Comparison of ENCODE assay signal across 8 mouse cellular contexts in genomic region chr3:159885271-159885670, GRCm38 (mm10). TPM values are rescaled to one million over a fixed set of nuclear protein-coding genes. Genes with fewer than 3 reads are reported as not detected.
DNase-seq lines count a peak whose midpoint lies in the region; ATAC-seq and TF ChIP-seq lines count a peak whose summit lies in the region.

No protein-coding gene starts in this region.

- WGBS in lung, embryonic 16.5 days: 8% methylated on average over 3 of the region's 3 CpGs

- no peak overlapping the region for H3K4me2 ChIP-seq in lung, embryonic 16.5 days (ENCODE audit: low read depth, low read length)

- peak overlapping the region; percentile 80 for H3K27ac ChIP-seq in layer of hippocampus, adult 2 months
- H3K27ac ChIP-seq in lung, embryonic 16.5 days (ENCODE audit: low read length): peak overlapping the region; percentile 36; the same call in 1 of the 2 replicates

- peak; percentile 94 for DNase-seq in 416B (ENCODE audit: low read depth)
- DNase-seq in cerebellum, postnatal 25 days: peak; percentile 9 to 20
- DNase-seq in frontal cortex, postnatal 25 days (ENCODE audit: low spot score in 2 of 2): peak; percentile 55 to 66
- peak; percentile 79 to 86 for DNase-seq in layer of hippocampus, adult 2 months (ENCODE audit: low spot score in 2 of 2)
- DNase-seq in ovary, postnatal 14 days (ENCODE audit: low spot score): peak; percentile 59
- no peak for DNase-seq in thymus, postnatal 14 days

- no peak overlapping the region for H3K4me3 ChIP-seq in layer of hippocampus, adult 2 months
- H3K4me3 ChIP-seq in lung, embryonic 16.5 days (ENCODE audit: low read length): no peak overlapping the region

- peaks cover 16% of the 10 kb centered on the region for H3K4me1 ChIP-seq in lung, embryonic 16.5 days (replicated peaks; ENCODE audit: control insufficient read depth, insufficient read depth, low read length)

- no peak for TF ChIP-seq CTCF in layer of hippocampus, adult 2 months (conservative IDR thresholded peaks at IDR 0.05)

- no peaks in the 10 kb centered on the region for H3K9me3 ChIP-seq in lung, embryonic 16.5 days (ENCODE audit: control insufficient read depth, low read length)

- no peak overlapping the region for H3K9ac ChIP-seq in lung, embryonic 16.5 days (ENCODE audit: low read length)

- H3K36me3 ChIP-seq in lung, embryonic 16.5 days (ENCODE audit: control insufficient read depth, insufficient read depth, low read length): no peaks in the 10 kb centered on the region; the same call in 1 of the 2 replicates

- H3K27me3 ChIP-seq in lung, embryonic 16.5 days (ENCODE audit: control insufficient read depth, insufficient read depth, low read depth, low read length): no peaks in the 10 kb centered on the region

- ATAC-seq in hematopoietic stem cell, adult 5-6 weeks (replicated peaks in 1 of 2; ENCODE audit: insufficient read depth in 1 of 2, low FRiP score in 2 of 2, low TSS enrichment in 1 of 2, low read depth in 1 of 2, poor library complexity in 2 of 2, severe bottlenecking in 2 of 2): peak; percentile 94 to 96
- ATAC-seq in lung, embryonic 16.5 days (ENCODE audit: low read depth): peak; percentile 97

RNA-seq across cellular contexts. Expression of gene Wls, which starts 45.8 kb away (rescaled TPM):
- 54.5 and 58.1 TPM in 2 replicates for total RNA-seq in hematopoietic stem cell, adult 5-6 weeks (2017)
- total RNA-seq in layer of hippocampus, adult 2 months (2021): 10 to 100 TPM; 19.5 to 22.3 TPM
- 190 and 194 TPM in 2 replicates for polyA plus RNA-seq in lung, embryonic 16.5 days (2015; fragmentation: Nextera tagmentation; extraction: Ambion mirVana)
